Comparison of ENCODE assay signal across 23 mouse cellular contexts in the genomic region with DNA sequence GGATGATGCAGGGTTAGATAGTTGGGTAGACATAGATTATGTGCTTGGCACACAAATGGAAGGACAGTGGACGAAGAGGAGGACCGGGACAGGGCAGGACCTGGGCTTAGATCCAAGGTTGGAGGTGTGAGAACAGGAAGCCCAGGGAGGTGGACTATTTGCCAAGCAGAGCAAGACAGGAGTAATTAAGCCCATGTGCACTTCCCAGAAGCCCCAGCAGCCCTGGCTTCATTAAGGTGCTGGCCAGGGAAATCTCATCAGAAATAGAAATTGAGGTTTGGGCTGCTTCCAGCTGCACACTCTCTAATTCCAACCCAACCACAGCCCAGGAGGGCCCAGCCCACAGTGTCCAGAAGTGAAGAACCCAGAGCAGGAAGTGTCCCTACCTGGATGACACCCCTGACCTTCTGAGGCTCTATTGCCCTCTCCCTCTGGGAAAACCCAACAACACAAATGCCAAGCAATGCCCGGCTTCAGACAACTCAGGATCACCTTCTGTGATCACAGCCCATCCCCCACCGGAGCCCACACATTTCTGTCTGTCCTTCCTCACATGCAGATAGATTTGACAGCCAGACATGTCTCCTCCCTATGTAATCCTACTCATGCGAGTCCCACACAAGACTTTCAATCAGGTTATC. TPM values are rescaled to one million over a fixed set of nuclear protein-coding genes. Genes with fewer than 3 reads are reported as not detected.
DNase-seq lines count a peak whose midpoint lies in the region; ATAC-seq and TF ChIP-seq lines count a peak whose summit lies in the region.
"Had no signal": no experiment of that assay in that cellular context is flagged by ENCODE, and none has a peak within 500 bp of the region (broad histone marks: within the 10 kb centered on the region; RNA-seq: fewer than 3 reads in every experiment).

No protein-coding gene starts in this region.

- intact Hi-C loops in left cerebral cortex, adult 2 months (cut with DNase I): no loop called here

- no peak for DNase-seq in left cerebral cortex, adult 2 months (ENCODE audit: extremely low spot score in 1 of 2, low spot score in 2 of 2)
- no peak for DNase-seq in left cerebral cortex, adult 11 months (ENCODE audit: low spot score)
- peak; percentile 69 to 82 for DNase-seq in cerebellum, adult 2 months
- DNase-seq in cerebellum, postnatal 10 days: peak; percentile 64 to 73
- no peak for DNase-seq in thymus, postnatal 4 days
- DNase-seq in gastrocnemius, adult 8-10 months (ENCODE audit: low spot score in 2 of 2): no peak
- DNase-seq: adrenal gland, adult 8-10 months; embryo, embryonic 11 days; gastrocnemius, postnatal 10 days; heart, adult 18-20 months; heart, postnatal 14 days; kidney, adult 18-20 months had no signal

- TF ChIP-seq POLR2A in cerebellum, adult 2 months (IDR thresholded peaks at IDR 0.05; ENCODE audit: borderline replicate concordance, insufficient read depth, low read length): no peak
- no peak for TF ChIP-seq POLR2A in cortical plate, adult 2 months (IDR thresholded peaks at IDR 0.05; ENCODE audit: extremely low read depth, insufficient read depth, low read length)

- no peak overlapping the region for H3K4me3 ChIP-seq in left cerebral cortex, adult 2 months
- no peak overlapping the region for H3K4me3 ChIP-seq in cerebellum, adult 2 months (replicated peaks; ENCODE audit: insufficient read depth, low read depth, low read length)
- H3K4me3 ChIP-seq in cortical plate, adult 2 months (ENCODE audit: insufficient read depth, low read length): no peak overlapping the region
- H3K4me3 ChIP-seq in heart, embryonic 11.5 days (ENCODE audit: low read depth, low read length): no peak overlapping the region
- H3K4me3 ChIP-seq: embryonic facial prominence, embryonic 15.5 days; erythroblast, embryonic 14.5 days; forebrain, embryonic 10.5 days; forebrain, embryonic 15.5 days; heart, embryonic 10.5 days; heart, embryonic 15.5 days; hindbrain, embryonic 13.5 days; intestine, embryonic 15.5 days had no signal

- TF ChIP-seq CTCF in left cerebral cortex, adult 2 months (IDR thresholded peaks at IDR 0.05): no peak
- no peak for TF ChIP-seq CTCF in cerebellum, adult 2 months (IDR thresholded peaks at IDR 0.05; ENCODE audit: borderline replicate concordance, insufficient read depth, low read depth, low read length)
- TF ChIP-seq CTCF in cortical plate, adult 2 months (IDR thresholded peaks at IDR 0.05; ENCODE audit: extremely low read depth, insufficient read depth, low read length): no peak

- H3K36me3 ChIP-seq in heart, embryonic 11.5 days (ENCODE audit: control insufficient read depth, insufficient read depth, low read length): no peaks in the 10 kb centered on the region
- H3K36me3 ChIP-seq: embryonic facial prominence, embryonic 15.5 days; forebrain, embryonic 10.5 days; forebrain, embryonic 15.5 days; heart, embryonic 10.5 days; heart, embryonic 15.5 days; hindbrain, embryonic 13.5 days; intestine, embryonic 15.5 days had no signal

- no peak overlapping the region for H3K4me2 ChIP-seq in heart, embryonic 11.5 days
- H3K4me2 ChIP-seq: embryonic facial prominence, embryonic 15.5 days; forebrain, embryonic 15.5 days; hindbrain, embryonic 13.5 days; intestine, embryonic 15.5 days had no signal

- no peak overlapping the region for H3K9ac ChIP-seq in heart, embryonic 11.5 days (ENCODE audit: low read depth, low read length)
- H3K9ac ChIP-seq: embryonic facial prominence, embryonic 15.5 days; forebrain, embryonic 15.5 days; heart, embryonic 15.5 days; hindbrain, embryonic 13.5 days; intestine, embryonic 15.5 days had no signal

- H3K27me3 ChIP-seq in cerebellum, adult 2 months (ENCODE audit: control insufficient read depth, insufficient read depth, low read length): no peaks in the 10 kb centered on the region
- H3K27me3 ChIP-seq in heart, embryonic 11.5 days (ENCODE audit: control insufficient read depth, insufficient read depth, low read length): peaks cover 19% of the 10 kb centered on the region
- H3K27me3 ChIP-seq: embryonic facial prominence, embryonic 15.5 days; forebrain, embryonic 15.5 days; intestine, embryonic 15.5 days had no signal

- 41% methylated on average over 5 of the region's 5 CpGs for WGBS in cerebellum, adult 2 months
- WGBS in heart, embryonic 11.5 days (ENCODE audit: insufficient replicate concordance): 85% methylated on average over 5 of the region's 5 CpGs

- peaks cover 62% of the 10 kb centered on the region for H3K4me1 ChIP-seq in cerebellum, adult 2 months (ENCODE audit: control insufficient read depth, insufficient read depth, low read length)
- H3K4me1 ChIP-seq in cortical plate, adult 2 months (ENCODE audit: control insufficient read depth, insufficient read depth, low read length): peaks cover 12% of the 10 kb centered on the region
- peaks cover 16% of the 10 kb centered on the region for H3K4me1 ChIP-seq in heart, embryonic 11.5 days (ENCODE audit: control insufficient read depth, insufficient read depth, low read length)
- H3K4me1 ChIP-seq: intestine, embryonic 15.5 days had no signal

- ATAC-seq in heart, embryonic 11.5 days (replicated peaks; ENCODE audit: insufficient number of reproducible peaks, low FRiP score, low TSS enrichment): no peak
- ATAC-seq: forebrain, embryonic 15.5 days; intestine, embryonic 15.5 days had no signal

- no peaks in the 10 kb centered on the region for H3K9me3 ChIP-seq in heart, embryonic 11.5 days (replicated peaks; ENCODE audit: control insufficient read depth, low read length)
- H3K9me3 ChIP-seq: embryonic facial prominence, embryonic 15.5 days; forebrain, embryonic 10.5 days; forebrain, embryonic 15.5 days; heart, embryonic 10.5 days; heart, embryonic 15.5 days; hindbrain, embryonic 13.5 days; intestine, embryonic 15.5 days had no signal

- H3K27ac ChIP-seq in left cerebral cortex, adult 2 months: peak overlapping the region; percentile 92
- peak overlapping the region; percentile 97 for H3K27ac ChIP-seq in cerebellum, adult 2 months (ENCODE audit: insufficient read depth, low read length)
- H3K27ac ChIP-seq in cortical plate, adult 2 months (ENCODE audit: insufficient read depth, low read length): peak overlapping the region; percentile 52; the same call in 1 of the 2 replicates
- H3K27ac ChIP-seq in heart, embryonic 11.5 days (ENCODE audit: low read depth, low read length): no peak overlapping the region
- H3K27ac ChIP-seq: heart, embryonic 10.5 days; intestine, embryonic 15.5 days had no signal

RNA-seq across cellular contexts. Expression of a gene that starts 32.4 kb away (rescaled TPM):
- total RNA-seq in left cerebral cortex, adult 2 months (2021): 10 to 100 TPM; 27.9 TPM
- polyA plus RNA-seq in cerebellum, adult 2 months (2012; rRNA removed): 11.5 and 12.4 TPM in 2 replicates
- polyA plus RNA-seq in cortical plate, adult 2 months (2012; rRNA removed): 15.3 and 15.7 TPM in 2 replicates
- polyA plus RNA-seq in heart, embryonic 11.5 days (2014; fragmentation: Nextera tagmentation; extraction: Ambion mirVana): 2.3 and 3.1 TPM in 2 replicates
- total RNA-seq in gastrocnemius, adult 8-10 months (2022): 1 to 10 TPM; 2.5 to 3.4 (median 3.0) TPM
- polyA plus RNA-seq: erythroblast, embryonic 14.5 days had no signal

RNA-seq across cellular contexts. Expression of a gene that starts 51.9 kb away (rescaled TPM):
- 1 to 10 TPM; 4.2 TPM for total RNA-seq in left cerebral cortex, adult 2 months (2021)
- 4.0 TPM in 2 replicates for polyA plus RNA-seq in cerebellum, adult 2 months (2012; rRNA removed)
- 2.7 and 4.4 TPM in 2 replicates for polyA plus RNA-seq in cortical plate, adult 2 months (2012; rRNA removed)
- polyA plus RNA-seq in heart, embryonic 11.5 days (2014; fragmentation: Nextera tagmentation; extraction: Ambion mirVana): 0.40 TPM in 1 of 2 replicates, not detected in the other
- not detected for total RNA-seq in gastrocnemius, adult 8-10 months (2022)
- total RNA-seq: heart, postnatal 14 days; hematopoietic stem cell, adult 5-6 weeks had no signal
- polyA plus RNA-seq: erythroblast, embryonic 14.5 days; intestine, embryonic 15.5 days had no signal

RNA-seq across cellular contexts. Expression of a gene that starts 53.6 kb away (rescaled TPM):
- 10 to 100 TPM; 36.1 to 36.8 TPM for total RNA-seq in left cerebral cortex, adult 2 months (2021)
- polyA plus RNA-seq in cerebellum, adult 2 months (2012; rRNA removed): 43.2 and 44.5 TPM in 2 replicates
- polyA plus RNA-seq in cortical plate, adult 2 months (2012; rRNA removed): 37.2 and 38.8 TPM in 2 replicates
- 60.6 and 63.9 TPM in 2 replicates for polyA plus RNA-seq in heart, embryonic 11.5 days (2014; fragmentation: Nextera tagmentation; extraction: Ambion mirVana)
- total RNA-seq in gastrocnemius, adult 8-10 months (2022): 10 to 100 TPM; 22.3 to 24.7 (median 23.9) TPM

Comparison
In these comparisons a context has a peak if more than half of its experiments do, and no peak if none do; other contexts are left out.
1. DNase-seq: peak in cerebellum, adult 2 months (2 of 2) and cerebellum, postnatal 10 days (2 of 2); none in left cerebral cortex, adult 2 months (0 of 2), left cerebral cortex, adult 11 months (single experiment), thymus, postnatal 4 days (single experiment) and gastrocnemius, adult 8-10 months (0 of 2).